Mouse (Mus musculus) telencephalon, adult 2 months (tissue): ENCODE measurements around the gene Col4a3.

ENCODE experiments used
- DNase-seq: peaks from one replicate; pipeline ENCODE4 v3.0.0-alpha.2; 2011; ENCODE audit warnings: low read depth, low spot score

Gene Col4a3

GRCm38 (mm10) chr1:82768269-82768668 lies 181.5 kb downstream of the Col4a3 start, which contains the start of gene Tm4sf20:
Tm4sf20 (minus strand) TSS chr1:82768461.
- DNase-seq: no peak

GRCm38 (mm10) chr1:82771022-82771586 lies 184.4 kb downstream of the Col4a3 start, which contains the start of gene Gm47791:
Gm47791 (minus strand) TSS chr1:82771243.
- DNase-seq: no peak
